Mouse (Mus musculus): ENCODE measurements around the gene Atg13. TPM values are rescaled to one million over a fixed set of nuclear protein-coding genes. Genes with fewer than 3 reads are reported as not detected.
A peak's percentile ranks its signal among the peaks of the same experiment; 100 is the strongest.
"Not testable (repeated sequence)": the region's sequence is repeated elsewhere in the genome, so short reads cannot be mapped to it uniquely, and the experiment has no call there.

The Atg13 gene
- polyA plus RNA-seq, 1 experiment from 2014 or later, result 32.5 TPM

DNA sequence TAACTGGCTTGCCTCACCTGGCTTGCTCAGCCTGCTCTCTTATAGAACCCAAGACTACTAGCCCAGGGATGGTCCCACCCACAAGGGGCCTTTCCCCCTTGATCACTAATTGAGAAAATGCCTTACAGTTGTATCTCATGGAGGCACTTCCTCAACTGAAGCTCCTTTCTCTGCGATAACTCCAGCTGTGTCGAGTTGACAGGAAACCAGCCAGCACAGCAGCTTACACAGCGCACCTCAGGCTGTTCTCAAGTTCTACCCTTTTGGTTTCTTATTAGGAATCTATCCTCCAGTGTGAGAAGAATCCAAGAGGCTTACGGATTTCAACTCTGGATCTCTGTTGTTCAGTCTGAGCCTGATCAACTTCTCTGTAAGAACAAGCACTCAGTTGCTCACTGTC lies 15.1 kb upstream of the Atg13 start:
- WGBS, result 52% methylated on average over 4 of the region's 4 CpGs
- not testable (repeated sequence) for H3K4me2 ChIP-seq; H3K36me3 ChIP-seq (ENCODE audit: control insufficient read depth, insufficient read depth, low read length)

DNA sequence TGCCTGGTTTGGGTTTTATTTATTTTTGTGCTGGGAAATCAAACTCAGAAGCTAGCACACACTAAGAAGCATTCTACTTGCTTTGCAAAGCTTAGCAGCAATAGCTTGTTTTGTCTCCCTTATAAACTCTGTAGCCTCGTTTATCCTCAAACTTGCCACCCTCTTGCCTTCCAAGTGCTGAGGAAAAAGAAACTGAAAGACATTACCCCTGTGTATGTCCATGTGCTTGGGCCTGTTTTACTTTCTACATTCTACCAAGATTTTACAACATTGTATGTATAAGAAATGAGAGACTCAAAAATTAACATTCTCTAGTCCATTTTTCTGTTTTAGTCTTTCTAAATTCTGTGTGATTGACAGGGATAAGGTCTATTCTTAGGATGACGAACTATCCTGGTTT lies 14.3 kb upstream of the Atg13 start:
- no peak overlapping the region for H3K4me2 ChIP-seq
- H3K9ac ChIP-seq (ENCODE audit: low read length), result no peak overlapping the region
- no peak for ATAC-seq (ENCODE audit: low FRiP score)
- H3K4me3 ChIP-seq (ENCODE audit: low read depth, low read length), result no peak overlapping the region
- H3K4me1 ChIP-seq (ENCODE audit: control insufficient read depth, insufficient read depth, low read length), result no peaks in the 10 kb centered on the region
- no peaks in the 10 kb centered on the region for H3K9me3 ChIP-seq (ENCODE audit: control insufficient read depth, low read length)
- no peaks in the 10 kb centered on the region for H3K27me3 ChIP-seq (ENCODE audit: control insufficient read depth, insufficient read depth, low read length)
- no peaks in the 10 kb centered on the region for H3K36me3 ChIP-seq (ENCODE audit: control insufficient read depth, insufficient read depth, low read length)
- 62% methylated on average over 2 of the region's 2 CpGs for WGBS
- H3K27ac ChIP-seq (ENCODE audit: low read depth, low read length), result no peak overlapping the region
- no peak for DNase-seq (ENCODE audit: low spot score, missing footprints)

More for the DNA sequence above, 15.1 kb upstream of the Atg13 start:
- H3K27ac ChIP-seq (ENCODE audit: low read depth, low read length); H3K27me3 ChIP-seq (ENCODE audit: control insufficient read depth, insufficient read depth, low read length); H3K9me3 ChIP-seq (ENCODE audit: control insufficient read depth, low read length); ATAC-seq (ENCODE audit: low FRiP score); H3K4me3 ChIP-seq (ENCODE audit: low read depth, low read length); H3K4me1 ChIP-seq (ENCODE audit: control insufficient read depth, insufficient read depth, low read length); DNase-seq (ENCODE audit: low spot score, missing footprints); H3K9ac ChIP-seq (ENCODE audit: low read length): not testable (repeated sequence)

DNA sequence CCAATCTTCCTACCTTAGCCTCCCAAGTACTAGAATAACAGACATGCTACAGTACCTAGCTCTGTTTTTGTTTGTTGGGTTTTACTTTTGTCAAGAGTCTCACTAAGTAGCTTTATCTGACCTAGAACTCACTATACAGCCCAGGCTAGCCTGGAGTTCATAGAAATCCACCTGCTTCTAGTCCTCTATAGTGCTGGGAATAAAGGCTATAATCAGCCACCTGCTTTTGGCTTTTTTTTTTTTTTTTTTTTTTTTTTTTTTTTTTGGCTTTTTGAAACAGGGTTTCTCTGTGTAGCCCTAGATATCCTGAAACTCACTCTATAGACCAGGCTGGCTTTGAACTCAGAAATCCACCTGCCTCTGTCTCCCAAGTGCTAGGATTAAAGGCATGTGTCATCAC lies 13.6 kb upstream of the Atg13 start:
- H3K4me3 ChIP-seq (ENCODE audit: low read depth, low read length), result no peak overlapping the region
- H3K27me3 ChIP-seq (ENCODE audit: control insufficient read depth, insufficient read depth, low read length), result no peaks in the 10 kb centered on the region
- DNase-seq (ENCODE audit: low spot score, missing footprints), result no peak
- no peaks in the 10 kb centered on the region for H3K9me3 ChIP-seq (ENCODE audit: control insufficient read depth, low read length)
- ATAC-seq (ENCODE audit: low FRiP score), result no peak
- H3K36me3 ChIP-seq (ENCODE audit: control insufficient read depth, insufficient read depth, low read length), result no peaks in the 10 kb centered on the region
- H3K9ac ChIP-seq (ENCODE audit: low read length), result no peak overlapping the region
- no peaks in the 10 kb centered on the region for H3K4me1 ChIP-seq (ENCODE audit: control insufficient read depth, insufficient read depth, low read length)
- H3K27ac ChIP-seq (ENCODE audit: low read depth, low read length), result no peak overlapping the region
- no peak overlapping the region for H3K4me2 ChIP-seq

DNA sequence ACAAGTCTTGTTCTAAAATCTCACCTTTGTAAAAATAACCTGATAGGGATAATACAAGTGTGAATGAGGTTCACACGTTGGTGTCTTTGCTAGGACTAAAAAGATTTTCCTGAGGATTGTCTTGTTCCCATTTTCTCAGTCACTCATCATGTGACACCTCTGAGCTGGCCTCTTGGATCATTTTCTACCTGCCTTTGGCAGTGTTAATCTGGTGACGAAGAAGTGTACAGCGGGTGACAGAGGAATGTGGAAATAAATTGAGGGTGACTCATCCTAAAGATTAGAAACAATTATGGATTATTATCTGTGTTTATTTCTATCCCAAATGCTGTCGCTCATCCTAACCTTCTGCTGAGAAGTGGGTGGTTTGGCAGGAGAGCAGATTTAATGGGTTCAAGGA lies 13.0 kb upstream of the Atg13 start:
- WGBS, result 78% methylated on average over 4 of the region's 4 CpGs
- no peak overlapping the region for H3K4me2 ChIP-seq
- no peaks in the 10 kb centered on the region for H3K4me1 ChIP-seq (ENCODE audit: control insufficient read depth, insufficient read depth, low read length)
- H3K9me3 ChIP-seq (ENCODE audit: control insufficient read depth, low read length), result no peaks in the 10 kb centered on the region
- H3K36me3 ChIP-seq (ENCODE audit: control insufficient read depth, insufficient read depth, low read length), result no peaks in the 10 kb centered on the region
- DNase-seq (ENCODE audit: low spot score, missing footprints) (no peak), ATAC-seq (ENCODE audit: low FRiP score) (no peak)
- no peaks in the 10 kb centered on the region for H3K27me3 ChIP-seq (ENCODE audit: control insufficient read depth, insufficient read depth, low read length)
- no peak overlapping the region for H3K27ac ChIP-seq (ENCODE audit: low read depth, low read length)
- H3K9ac ChIP-seq (ENCODE audit: low read length), result no peak overlapping the region
- no peak overlapping the region for H3K4me3 ChIP-seq (ENCODE audit: low read depth, low read length)

DNA sequence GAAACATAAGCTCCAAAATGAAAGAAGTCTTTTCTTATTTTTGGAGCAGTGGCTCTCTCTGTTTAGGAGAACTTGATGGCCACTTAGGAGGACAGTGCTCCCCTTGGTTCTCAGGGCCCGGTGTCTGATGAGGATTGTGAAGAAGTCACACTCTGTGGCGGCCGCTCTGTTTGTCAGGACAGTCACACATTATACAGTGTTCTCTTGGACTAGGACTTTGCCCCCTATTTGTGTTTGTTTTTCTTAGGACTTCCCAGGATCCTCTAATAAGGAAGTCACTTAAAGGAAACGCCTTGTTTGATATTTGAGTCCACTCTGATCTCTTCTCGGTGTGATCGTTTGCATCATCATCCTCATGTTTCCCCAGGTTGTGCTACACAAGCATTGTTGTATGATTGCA lies 7.9 kb upstream of the Atg13 start:
- Histone ChIP-seq H3K4me1 (ENCODE audit: control insufficient read depth, insufficient read depth, low read length) (no peaks in the 10 kb centered on the region), H3K27me3 (ENCODE audit: control insufficient read depth, insufficient read depth, low read length) (no peaks in the 10 kb centered on the region), H3K36me3 (ENCODE audit: control insufficient read depth, insufficient read depth, low read length) (no peaks in the 10 kb centered on the region), H3K27ac (ENCODE audit: low read depth, low read length) (no peak overlapping the region), H3K9me3 (ENCODE audit: control insufficient read depth, low read length) (no peaks in the 10 kb centered on the region), H3K4me3 (ENCODE audit: low read depth, low read length) (no peak overlapping the region), H3K4me2 (no peak overlapping the region), H3K9ac (ENCODE audit: low read length) (no peak overlapping the region)
- DNase-seq (ENCODE audit: low spot score, missing footprints), result no peak
- WGBS, result 83% methylated on average over 6 of the region's 6 CpGs
- no peak for ATAC-seq (ENCODE audit: low FRiP score)

DNA sequence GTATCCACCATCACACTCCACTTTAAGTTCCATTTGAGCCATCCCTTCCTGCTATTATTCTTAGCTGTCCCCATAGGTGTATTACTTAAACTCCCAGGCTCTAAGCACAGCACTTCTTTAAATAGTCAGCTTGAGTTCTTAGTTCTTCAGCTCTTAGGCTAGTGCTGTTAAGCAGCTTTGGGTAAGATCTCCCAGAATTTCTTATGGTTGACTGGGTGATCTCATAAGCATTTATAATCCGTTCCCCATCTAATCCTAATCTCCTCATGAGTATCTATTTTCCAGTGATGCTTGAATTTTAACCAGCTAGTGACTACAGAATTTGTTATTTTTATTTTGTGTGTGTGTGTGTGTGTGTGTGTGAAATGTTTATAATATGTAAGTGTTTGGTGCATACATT lies 4.5 kb upstream of the Atg13 start:
- DNase-seq (ENCODE audit: low spot score, missing footprints) (no peak), ATAC-seq (ENCODE audit: low FRiP score) (no peak)
- WGBS, result 72% methylated on average over 1 of the region's 1 CpGs
- Histone ChIP-seq H3K9me3 (ENCODE audit: control insufficient read depth, low read length) (no peaks in the 10 kb centered on the region), H3K4me2 (no peak overlapping the region), H3K27ac (ENCODE audit: low read depth, low read length) (no peak overlapping the region), H3K9ac (ENCODE audit: low read length) (no peak overlapping the region), H3K4me1 (ENCODE audit: control insufficient read depth, insufficient read depth, low read length) (peaks cover 4% of the 10 kb centered on the region; the same call in 1 of the 2 replicates), H3K4me3 (ENCODE audit: low read depth, low read length) (no peak overlapping the region), H3K27me3 (ENCODE audit: control insufficient read depth, insufficient read depth, low read length) (no peaks in the 10 kb centered on the region), H3K36me3 (ENCODE audit: control insufficient read depth, insufficient read depth, low read length) (no peaks in the 10 kb centered on the region)

DNA sequence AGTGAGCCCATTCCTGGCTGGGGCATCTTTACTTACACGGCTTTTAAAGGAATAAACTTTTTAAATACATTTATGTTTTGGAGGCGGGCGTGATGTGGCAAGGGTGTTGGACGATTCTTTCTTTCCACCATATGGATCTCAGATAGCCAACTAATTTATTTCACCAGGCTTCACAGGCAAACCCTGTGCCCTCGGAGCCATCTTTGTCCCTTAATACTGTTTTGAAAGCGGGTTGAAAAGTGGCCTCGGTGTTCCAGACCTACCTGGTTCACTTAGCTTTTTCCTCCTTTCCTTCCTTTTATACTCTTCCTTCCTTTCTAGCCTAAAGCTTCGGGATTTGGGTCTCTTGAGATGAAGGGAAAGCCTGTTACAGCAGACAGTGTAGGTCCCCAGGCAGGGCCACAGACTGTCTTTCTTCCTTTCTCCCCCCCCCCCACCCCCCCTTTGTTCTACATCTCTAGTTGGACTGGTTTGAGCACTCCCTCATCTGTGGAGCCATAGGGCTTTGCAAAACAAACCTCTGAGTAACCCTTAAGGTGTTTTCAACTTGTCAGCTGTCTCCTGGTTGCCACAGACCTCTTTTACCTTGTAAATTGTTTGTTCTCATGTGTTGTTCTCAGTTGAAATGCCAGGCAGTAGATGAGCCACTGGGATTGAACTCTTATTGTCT lies 1.0 kb upstream of the Atg13 start:
- Histone ChIP-seq H3K4me3 (ENCODE audit: low read depth, low read length) (peak overlapping the region; percentile 73), H3K27me3 (ENCODE audit: control insufficient read depth, insufficient read depth, low read length) (no peaks in the 10 kb centered on the region), H3K4me1 (ENCODE audit: control insufficient read depth, insufficient read depth, low read length) (peaks cover 8% of the 10 kb centered on the region), H3K9ac (ENCODE audit: low read length) (peak overlapping the region; percentile 72), H3K36me3 (ENCODE audit: control insufficient read depth, insufficient read depth, low read length) (no peaks in the 10 kb centered on the region), H3K27ac (ENCODE audit: low read depth, low read length) (peak overlapping the region; percentile 22; the same call in 1 of the 2 replicates), H3K9me3 (ENCODE audit: control insufficient read depth, low read length) (no peaks in the 10 kb centered on the region), H3K4me2 (peak overlapping the region; percentile 78)
- whole genome bisulfite sequencing, result 6% methylated on average over 8 of the region's 8 CpGs
- DNase-seq (ENCODE audit: low spot score, missing footprints) (no peak), ATAC-seq (ENCODE audit: low FRiP score) (no peak)

DNA sequence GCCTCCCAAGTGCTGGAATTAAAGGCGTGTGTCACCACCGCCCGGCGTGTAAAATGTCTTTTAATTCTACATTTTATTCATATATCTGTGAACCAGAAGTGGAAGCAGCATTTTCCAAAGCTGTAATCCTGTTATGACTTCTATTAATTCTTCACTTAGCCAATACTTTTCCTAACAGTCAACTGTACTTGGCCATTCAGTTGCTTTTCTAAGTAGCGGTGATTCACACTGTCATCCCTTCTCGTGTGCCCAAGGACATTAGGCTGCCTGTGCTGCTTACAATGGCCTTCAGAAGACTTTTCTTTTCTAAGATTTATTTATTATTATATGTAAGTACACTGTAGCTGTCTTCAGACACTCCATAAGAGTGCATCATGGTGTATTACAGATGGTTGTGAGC lies 2.0 kb downstream of the Atg13 start:
- Histone ChIP-seq H3K27ac (ENCODE audit: low read depth, low read length) (no peak overlapping the region), H3K9me3 (ENCODE audit: control insufficient read depth, low read length) (no peaks in the 10 kb centered on the region), H3K4me3 (ENCODE audit: low read depth, low read length) (no peak overlapping the region), H3K4me1 (ENCODE audit: control insufficient read depth, insufficient read depth, low read length) (peaks cover 8% of the 10 kb centered on the region), H3K36me3 (ENCODE audit: control insufficient read depth, insufficient read depth, low read length) (no peaks in the 10 kb centered on the region), H3K4me2 (no peak overlapping the region), H3K9ac (ENCODE audit: low read length) (no peak overlapping the region), H3K27me3 (ENCODE audit: control insufficient read depth, insufficient read depth, low read length) (no peaks in the 10 kb centered on the region)
- DNase-seq (ENCODE audit: low spot score, missing footprints) (no peak), ATAC-seq (ENCODE audit: low FRiP score) (no peak)
- 91% methylated on average over 6 of the region's 6 CpGs for WGBS

DNA sequence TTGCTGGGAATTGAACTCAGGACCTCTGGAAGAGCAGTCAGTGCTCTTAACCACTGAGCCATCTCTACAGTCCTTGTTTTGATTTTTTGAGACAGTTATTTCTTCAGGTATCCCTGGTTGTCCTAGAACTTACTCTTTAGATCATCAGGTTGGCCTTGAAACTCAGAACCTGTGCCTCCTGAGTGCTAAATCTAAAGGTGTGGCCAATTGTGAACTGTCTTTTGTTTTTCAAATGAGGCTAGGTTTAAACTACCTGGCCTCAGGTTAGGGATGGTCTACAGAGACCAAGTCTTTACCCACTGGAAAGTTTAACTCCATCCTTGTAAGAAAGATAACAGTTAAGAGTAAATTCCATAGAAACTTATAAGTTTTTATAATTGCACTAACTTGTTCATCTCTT lies 3.9 kb downstream of the Atg13 start:
- no peak for ATAC-seq (ENCODE audit: low FRiP score)
- DNase-seq (ENCODE audit: low spot score, missing footprints), result no peak
- H3K4me3 ChIP-seq (ENCODE audit: low read depth, low read length), result no peak overlapping the region
- no peak overlapping the region for H3K27ac ChIP-seq (ENCODE audit: low read depth, low read length)
- H3K36me3 ChIP-seq (ENCODE audit: control insufficient read depth, insufficient read depth, low read length), result no peaks in the 10 kb centered on the region
- H3K9me3 ChIP-seq (ENCODE audit: control insufficient read depth, low read length), result no peaks in the 10 kb centered on the region
- no peaks in the 10 kb centered on the region for H3K27me3 ChIP-seq (ENCODE audit: control insufficient read depth, insufficient read depth, low read length)
- H3K4me2 ChIP-seq, result no peak overlapping the region
- H3K4me1 ChIP-seq (ENCODE audit: control insufficient read depth, insufficient read depth, low read length), result peaks cover 5% of the 10 kb centered on the region
- no peak overlapping the region for H3K9ac ChIP-seq (ENCODE audit: low read length)

Measured in midbrain, embryonic 11.5 days (tissue).